Mouse (Mus musculus): ENCODE results near the gene Cpsf2. TPM values are rescaled to one million over a fixed set of nuclear protein-coding genes. Genes with fewer than 3 reads are reported as not detected.

The Cpsf2 gene
- total RNA-seq, 4 experiments from 2014 or later: 24.7 to 27.7 (median 27.3) TPM

GRCm38 (mm10) chr12:101979213-101979750, 3.5 kb downstream of the Cpsf2 start:
- no peak for DNase-seq (ENCODE audit: low spot score in 2 of 2)

GRCm38 (mm10) chr12:101980266-101980665, 4.5 kb downstream of the Cpsf2 start:
- no peak for DNase-seq (ENCODE audit: low spot score in 2 of 2)

- DNase-seq (ENCODE audit: low spot score in 2 of 2): no peak
These were observed 5.8 kb downstream of the Cpsf2 start for GRCm38 (mm10) chr12:101981559-101981958.

- no peak for DNase-seq (ENCODE audit: low spot score in 2 of 2)
These were observed 7.2 kb downstream of the Cpsf2 start for GRCm38 (mm10) chr12:101982977-101983376.

- DNase-seq (ENCODE audit: low spot score in 2 of 2): no peak
These were observed 9.3 kb downstream of the Cpsf2 start for GRCm38 (mm10) chr12:101985110-101985509.

GRCm38 (mm10) chr12:101987659-101988058, 11.9 kb downstream of the Cpsf2 start:
- no peak for DNase-seq (ENCODE audit: low spot score in 2 of 2)

- DNase-seq (ENCODE audit: low spot score in 2 of 2): no peak
These were observed 19.0 kb downstream of the Cpsf2 start for GRCm38 (mm10) chr12:101994576-101995467.

- no peak for DNase-seq (ENCODE audit: low spot score in 2 of 2)
These were observed 23.1 kb downstream of the Cpsf2 start for GRCm38 (mm10) chr12:101998929-101999328.

- DNase-seq (ENCODE audit: low spot score in 2 of 2): no peak
These were observed 25.0 kb downstream of the Cpsf2 start for GRCm38 (mm10) chr12:102000785-102001184.

- DNase-seq (ENCODE audit: low spot score in 2 of 2): no peak
These were observed 32.6 kb downstream of the Cpsf2 start for GRCm38 (mm10) chr12:102008111-102008977.

- DNase-seq (ENCODE audit: low spot score in 2 of 2): no peak
These were observed 33.8 kb downstream of the Cpsf2 start for GRCm38 (mm10) chr12:102009551-102009950.

GRCm38 (mm10) chr12:102014411-102014810, 38.6 kb downstream of the Cpsf2 start:
- no peak for DNase-seq (ENCODE audit: low spot score in 2 of 2)

- no peak for DNase-seq (ENCODE audit: low spot score in 2 of 2)
These were observed 39.3 kb downstream of the Cpsf2 start for GRCm38 (mm10) chr12:102015127-102015526.

- no peak for DNase-seq (ENCODE audit: low spot score in 2 of 2)
These were observed 46.1 kb downstream of the Cpsf2 start for GRCm38 (mm10) chr12:102021923-102022322.

- DNase-seq (ENCODE audit: low spot score in 2 of 2): no peak
These were observed 53.4 kb downstream of the Cpsf2 start for GRCm38 (mm10) chr12:102029184-102029583.

GRCm38 (mm10) chr12:102029892-102030446, 54.2 kb downstream of the Cpsf2 start:
- DNase-seq (ENCODE audit: low spot score in 2 of 2): no peak

- DNase-seq (ENCODE audit: low spot score in 2 of 2): no peak
These were observed 59.1 kb downstream of the Cpsf2 start for GRCm38 (mm10) chr12:102034934-102035333.

- no peak for DNase-seq (ENCODE audit: low spot score in 2 of 2)
These were observed 64.1 kb downstream of the Cpsf2 start for GRCm38 (mm10) chr12:102039861-102040260.

- no peak for DNase-seq (ENCODE audit: low spot score in 2 of 2)
These were observed 65.9 kb downstream of the Cpsf2 start for GRCm38 (mm10) chr12:102041699-102042098.

- DNase-seq (ENCODE audit: low spot score in 2 of 2): no peak
These were observed 66.5 kb downstream of the Cpsf2 start for GRCm38 (mm10) chr12:102042247-102042646.

GRCm38 (mm10) chr12:102043840-102044239, 68.1 kb downstream of the Cpsf2 start:
- no peak for DNase-seq (ENCODE audit: low spot score in 2 of 2)

GRCm38 (mm10) chr12:102054155-102054554, 78.4 kb downstream of the Cpsf2 start:
- no peak for DNase-seq (ENCODE audit: low spot score in 2 of 2)

Measured in left cerebral cortex, adult 8-10 months (tissue).